Mouse (Mus musculus) CH12.LX (cell line): Measurements from ENCODE around the gene Syce3. TPM values are rescaled to one million over a fixed set of nuclear protein-coding genes. Genes with fewer than 3 reads are reported as not detected.

Experiments
- DNase-seq: peaks from one replicate; pipeline ENCODE4 v3.0.0-alpha.2; 2013; ENCODE audit errors: extremely low read depth
- H3K27ac ChIP-seq: 2 replicates; pipeline ENCODE4 v1.5.1; 2012; ENCODE audit warnings: low read depth, mild to moderate bottlenecking, control low read depth, moderate library complexity; ENCODE audit not compliant: insufficient read depth
- H3K27me3 ChIP-seq: replicated peaks from 2 replicates; pipeline ENCODE3; 2012; ENCODE audit warnings: inconsistent platforms
- H3K36me3 ChIP-seq, 2 experiments: replicated peaks in 1 of 2; 2 replicates each; pipeline versions ENCODE3 to v1.6.1; 2012; ENCODE audit warnings: inconsistent platforms in 1 of 2, low read length in 1 of 2, mild to moderate bottlenecking in 1 of 2, mixed read lengths in 1 of 2, moderate library complexity in 1 of 2; ENCODE audit not compliant: control insufficient read depth in 1 of 2, insufficient read depth in 1 of 2
- H3K4me1 ChIP-seq, 2 experiments: 2 replicates each; pipeline ENCODE4 v1.6.1; 2012; ENCODE audit warnings: inconsistent platforms in 1 of 2, moderate library complexity in 1 of 2; ENCODE audit not compliant: insufficient read depth in 2 of 2, control insufficient read depth in 1 of 2
- H3K4me2 ChIP-seq: 2 replicates; pipeline ENCODE4 v1.6.1; 2012; ENCODE audit warnings: low read depth, mild to moderate bottlenecking, control low read depth; ENCODE audit not compliant: poor library complexity, insufficient read depth, severe bottlenecking
- H3K4me3 ChIP-seq, 3 experiments: fragments of 150-350 bp in 1 of 3; sonication (generic) in 1 of 3; replicated peaks in 1 of 3; 2 replicates each; pipeline versions ENCODE3 to v1.5.1; 2011 to 2012; ENCODE audit warnings: low read depth in 2 of 3, low read length in 2 of 3, mild to moderate bottlenecking in 2 of 3, moderate library complexity in 2 of 3, control low read depth in 1 of 3, improper control_type of control experiment in 1 of 3, inconsistent platforms in 1 of 3, mixed read lengths in 1 of 3; ENCODE audit not compliant: poor library complexity in 1 of 3
- H3K79me2 ChIP-seq: replicated peaks from 2 replicates; pipeline ENCODE4 v1.6.1; 2012; ENCODE audit warnings: mild to moderate bottlenecking, moderate library complexity; ENCODE audit not compliant: control insufficient read depth, poor library complexity, insufficient read depth, severe bottlenecking; ENCODE audit errors: extremely low read depth
- H3K9ac ChIP-seq: 2 replicates; pipeline ENCODE4 v1.6.1; 2012; ENCODE audit warnings: low read depth, mild to moderate bottlenecking, control low read depth, moderate library complexity; ENCODE audit not compliant: insufficient read depth
- H3K9me3 ChIP-seq: replicated peaks from 2 replicates; pipeline ENCODE3; 2012; ENCODE audit warnings: low read length, inconsistent platforms, mixed read lengths
- CHD2 ChIP-seq: IDR thresholded peaks from 2 replicates; pipeline ENCODE4 v1.6.1; 2011; ENCODE audit warnings: low read length, improper control_type of control experiment
- E2F4 ChIP-seq: IDR thresholded peaks from 2 replicates; pipeline ENCODE4 v1.6.1; 2011; ENCODE audit warnings: low read depth, low read length, improper control_type of control experiment; ENCODE audit not compliant: insufficient replicate concordance
- ELF1 ChIP-seq: IDR thresholded peaks from 2 replicates; pipeline ENCODE4 v1.6.1; 2014; ENCODE audit warnings: low read depth, mild to moderate bottlenecking, inconsistent platforms, low read length, improper control_type of control experiment
- GABPA ChIP-seq: IDR thresholded peaks from 2 replicates; pipeline ENCODE4 v1.6.1; 2012; ENCODE audit warnings: low read depth, low read length, improper control_type of control experiment, inconsistent platforms; ENCODE audit not compliant: insufficient replicate concordance
- HCFC1 ChIP-seq: IDR thresholded peaks from 2 replicates; pipeline ENCODE4 v1.6.1; 2012; ENCODE audit warnings: low read depth, mild to moderate bottlenecking, inconsistent platforms, low read length, improper control_type of control experiment
- IRF4 ChIP-seq: IDR thresholded peaks from 2 replicates; pipeline ENCODE4 v1.6.1; 2014; ENCODE audit warnings: low read depth, mild to moderate bottlenecking, inconsistent platforms, low read length, improper control_type of control experiment
- JUND ChIP-seq: conservative IDR thresholded peaks from 2 replicates; pipeline ENCODE4 v1.6.1; 2011; ENCODE audit warnings: low read depth, low read length, improper control_type of control experiment
- KAT2A ChIP-seq: IDR thresholded peaks from 2 replicates; pipeline ENCODE4 v1.6.1; 2012; ENCODE audit warnings: low read length, improper control_type of control experiment, inconsistent platforms; ENCODE audit not compliant: insufficient replicate concordance
- MEF2A ChIP-seq: IDR thresholded peaks from 2 replicates; pipeline ENCODE4 v1.6.1; 2014; ENCODE audit warnings: low read depth, mild to moderate bottlenecking, inconsistent platforms, low read length, improper control_type of control experiment, borderline replicate concordance
- MXI1 ChIP-seq: IDR thresholded peaks from 2 replicates; pipeline ENCODE4 v1.6.1; 2011; ENCODE audit warnings: mild to moderate bottlenecking, low read depth, low read length, improper control_type of control experiment
- NRF1 ChIP-seq: IDR thresholded peaks from 2 replicates; pipeline ENCODE4 v1.6.1; 2014; ENCODE audit warnings: low read depth, mild to moderate bottlenecking, inconsistent platforms, low read length, improper control_type of control experiment, moderate library complexity
- PAX5 ChIP-seq: IDR thresholded peaks from 2 replicates; pipeline ENCODE4 v1.6.1; 2012; ENCODE audit warnings: low read length, inconsistent platforms, mixed read lengths
- POLR2AphosphoS2 ChIP-seq: IDR thresholded peaks from 2 replicates; pipeline ENCODE4 v1.6.1; 2011; ENCODE audit warnings: low read depth, low read length, improper control_type of control experiment
- RCOR1 ChIP-seq: conservative IDR thresholded peaks from 2 replicates; pipeline ENCODE4 v1.6.1; 2012; ENCODE audit warnings: low read depth, mild to moderate bottlenecking, inconsistent platforms, low read length, improper control_type of control experiment
- SMC3 ChIP-seq: IDR thresholded peaks from 2 replicates; pipeline ENCODE4 v1.6.1; 2011; ENCODE audit warnings: low read depth, low read length, improper control_type of control experiment
- TBP ChIP-seq: conservative IDR thresholded peaks from 2 replicates; pipeline ENCODE4 v1.6.1; 2011; ENCODE audit warnings: low read depth, low read length, improper control_type of control experiment
- TCF12 ChIP-seq: IDR thresholded peaks from 2 replicates; pipeline ENCODE4 v1.6.1; 2014; ENCODE audit warnings: low read depth, mild to moderate bottlenecking, inconsistent platforms, low read length, improper control_type of control experiment
- UBTF ChIP-seq: IDR thresholded peaks from 2 replicates; pipeline ENCODE4 v1.6.1; 2012; ENCODE audit warnings: low read depth, mild to moderate bottlenecking, inconsistent platforms, low read length, improper control_type of control experiment, moderate library complexity
- USF2 ChIP-seq: conservative IDR thresholded peaks from 2 replicates; pipeline ENCODE4 v1.6.1; 2011; ENCODE audit warnings: low read depth, low read length, improper control_type of control experiment
- ZC3H11A ChIP-seq: IDR thresholded peaks from 2 replicates; pipeline ENCODE4 v1.6.1; 2012; ENCODE audit warnings: low read depth, mild to moderate bottlenecking, inconsistent platforms, low read length, improper control_type of control experiment
- ZKSCAN1 ChIP-seq: IDR thresholded peaks from 2 replicates; pipeline ENCODE4 v1.6.1; 2012; ENCODE audit warnings: low read depth, inconsistent platforms, low read length, improper control_type of control experiment, borderline replicate concordance
- ZNF384 ChIP-seq: IDR thresholded peaks from 2 replicates; pipeline ENCODE4 v1.6.1; 2012; ENCODE audit warnings: low read depth, low read length, improper control_type of control experiment, inconsistent platforms
- dilution Hi-C: fragments of 300-500 bp; cut with MboI; formaldehyde crosslinking; loops from 2 replicates; pipeline ENCODE4 v1.14.3; 2020; ENCODE audit warnings: low sequenced_read_pairs; ENCODE audit not compliant: extremely low pct_unique_long_range_greater_than_20kb, extremely low pct_ligation_motif_present
- in situ Hi-C: fragments of 300-500 bp; cut with MboI; formaldehyde crosslinking; loops from 3 replicates; pipeline ENCODE4 v1.14.3; 2019; ENCODE audit warnings: low sequenced_read_pairs, low pct_ligation_motif_present, low pct_unique_long_range_greater_than_20kb, mixed read lengths
- polyA plus RNA-seq: library from polyadenylated mRNA; unstranded; fragments of >175 nt; gene quantifications from 2 replicates; pipeline ENCODE4 v1.2.1, GENCODE M21; 2012; ENCODE audit warnings: low read depth; ENCODE audit not compliant: insufficient read length
- total RNA-seq, 2 experiments: library from RNA; depleted of rRNA; stranded (reverse); fragments of 300-350 nt in 1 of 2; fragments of >200 nt in 1 of 2; gene quantifications; 2 replicates each; pipeline ENCODE4 v1.2.3; 2012 to 2014

Syce3 gene
- total RNA-seq (2012; rRNA removed) = not detected in 2 replicates
- total RNA-seq (2014; rRNA removed) = not detected in 2 replicates
- not detected in 2 replicates for polyA plus RNA-seq

- peaks cover 2% of the 10 kb centered on the region for H3K27me3 ChIP-seq
- TF ChIP-seq TCF12 = no peak
- no peak for TF ChIP-seq MXI1
- TF ChIP-seq JUND = no peak
- no peak for TF ChIP-seq UBTF
- TF ChIP-seq ZKSCAN1 = no peak
- TF ChIP-seq CHD2 = no peak
- no peak for TF ChIP-seq E2F4
- TF ChIP-seq KAT2A = no peak
- TF ChIP-seq HCFC1 = no peak
- TF ChIP-seq, all 38 proteins: peak for 0
- no peak for DNase-seq
- no peaks in the 10 kb centered on the region for H3K79me2 ChIP-seq
- no peak within 1 kb of the TSS for H3K27ac ChIP-seq
- H3K36me3 ChIP-seq = no peaks in the 10 kb centered on the region
- no peak within 1 kb of the TSS for H3K9ac ChIP-seq
- H3K4me2 ChIP-seq = no peak within 1 kb of the TSS
- H3K4me3 ChIP-seq = no peak within 1 kb of the TSS
- in situ Hi-C loops (no loop called here), dilution Hi-C loops (no loop called here)
- peaks cover 15% of the 10 kb centered on the region for H3K9me3 ChIP-seq
- no peaks in the 10 kb centered on the region for H3K4me1 ChIP-seq
These were observed at the start of gene Syce3 for GRCm38 (mm10) chr15:89410118-89410517. Gene Syce3, minus strand, starts transcription at chr15:89410503.

- Histone ChIP-seq H3K27ac (no peak overlapping the region), H3K4me3 (no peak overlapping the region), H3K27me3 (peaks cover 76% of the 10 kb centered on the region), H3K9me3 (no peaks in the 10 kb centered on the region), H3K4me2 (no peak overlapping the region), H3K9ac (no peak overlapping the region), H3K79me2 (no peaks in the 10 kb centered on the region), H3K36me3 (no peaks in the 10 kb centered on the region), H3K4me1 (peaks cover 3 to 5% of the 10 kb centered on the region in 2 experiments)
- no peak for DNase-seq
- TF ChIP-seq PAX5 (no peak), E2F4 (no peak), KAT2A (no peak), TBP (no peak), TCF12 (no peak), IRF4 (no peak), NRF1 (no peak), MXI1 (no peak), MEF2A (no peak), ZNF384 (no peak), HCFC1 (no peak), JUND (no peak), GABPA (no peak), RCOR1 (no peak), SMC3 (no peak), POLR2AphosphoS2 (no peak), ZC3H11A (no peak), ELF1 (no peak), USF2 (no peak)
- in situ Hi-C loops = no loop called here
- dilution Hi-C loops = no loop called here
These were observed 49.5 kb upstream of the Syce3 start for GRCm38 (mm10) chr15:89459821-89460220.
